Mouse (Mus musculus): ENCODE measurements around the gene Bok. TPM values are rescaled to one million over a fixed set of nuclear protein-coding genes. Genes with fewer than 3 reads are reported as not detected.
A peak's percentile ranks its signal among the peaks of the same experiment; 100 is the strongest.
"Not testable (repeated sequence)": the region's sequence is repeated elsewhere in the genome, so short reads cannot be mapped to it uniquely, and the experiment has no call there.

Bok gene
- polyA plus RNA-seq, 1 experiment from 2014 or later, result 72.1 TPM

DNA sequence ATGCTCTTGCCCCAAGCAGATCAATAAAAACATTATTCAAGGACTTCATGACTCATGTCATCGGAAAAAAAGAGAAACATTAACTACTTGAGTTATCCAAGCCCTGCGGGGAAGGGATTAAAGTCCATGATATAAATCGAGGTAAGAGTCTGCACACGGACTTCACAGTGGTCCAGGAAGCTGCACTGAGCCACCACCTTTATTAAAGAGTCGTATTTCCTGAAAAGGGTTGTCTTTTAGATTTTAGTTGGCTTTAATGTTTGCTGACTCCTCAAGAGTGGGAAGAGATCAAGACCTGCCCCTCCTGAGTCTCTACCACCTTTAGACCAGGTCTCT lies 28.5 kb upstream of the Bok start:
- Histone ChIP-seq H3K4me3 (ENCODE audit: low read length) (no peak overlapping the region), H3K4me2 (replicated peaks; ENCODE audit: low read depth, low read length) (no peak overlapping the region), H3K27ac (ENCODE audit: low read depth, low read length) (no peak overlapping the region), H3K9me3 (ENCODE audit: control insufficient read depth, low read length) (no peaks in the 10 kb centered on the region), H3K4me1 (ENCODE audit: control insufficient read depth, insufficient read depth, low read length) (no peaks in the 10 kb centered on the region), H3K36me3 (ENCODE audit: control insufficient read depth, insufficient read depth, low read length) (no peaks in the 10 kb centered on the region), H3K27me3 (ENCODE audit: control insufficient read depth, insufficient read depth, low read length) (no peaks in the 10 kb centered on the region), H3K9ac (ENCODE audit: low read depth, low read length) (no peak overlapping the region)
- ATAC-seq (ENCODE audit: low FRiP score, low TSS enrichment), result no peak
- 80% methylated on average over 5 of the region's 5 CpGs for WGBS

GRCm38 (mm10) chr1:93658559-93658958 lies 26.9 kb upstream of the Bok start, which contains the start of gene Stk25:
Gene Stk25 (minus strand): TSS chr1:93658659.
- not testable (repeated sequence) for H3K36me3 ChIP-seq (ENCODE audit: control insufficient read depth, insufficient read depth, low read length); H3K4me2 ChIP-seq (replicated peaks; ENCODE audit: low read depth, low read length); H3K27me3 ChIP-seq (ENCODE audit: control insufficient read depth, insufficient read depth, low read length); H3K4me1 ChIP-seq (ENCODE audit: control insufficient read depth, insufficient read depth, low read length); H3K9me3 ChIP-seq (ENCODE audit: control insufficient read depth, low read length); H3K4me3 ChIP-seq (ENCODE audit: low read length); H3K9ac ChIP-seq (ENCODE audit: low read depth, low read length); H3K27ac ChIP-seq (ENCODE audit: low read depth, low read length); ATAC-seq (ENCODE audit: low FRiP score, low TSS enrichment)

GRCm38 (mm10) chr1:93667760-93668400 lies 17.6 kb upstream of the Bok start:
- Histone ChIP-seq H3K9ac (ENCODE audit: low read depth, low read length) (no peak overlapping the region), H3K4me3 (ENCODE audit: low read length) (no peak overlapping the region), H3K36me3 (ENCODE audit: control insufficient read depth, insufficient read depth, low read length) (no peaks in the 10 kb centered on the region), H3K27ac (ENCODE audit: low read depth, low read length) (peak overlapping the region; percentile 82; the same call in 1 of the 2 replicates), H3K4me1 (ENCODE audit: control insufficient read depth, insufficient read depth, low read length) (peaks cover 13% of the 10 kb centered on the region; the same call in 1 of the 2 replicates), H3K9me3 (ENCODE audit: control insufficient read depth, low read length) (no peaks in the 10 kb centered on the region), H3K4me2 (replicated peaks; ENCODE audit: low read depth, low read length) (no peak overlapping the region; the same call in 1 of the 2 replicates), H3K27me3 (ENCODE audit: control insufficient read depth, insufficient read depth, low read length) (no peaks in the 10 kb centered on the region)
- 26% methylated on average over 13 of the region's 13 CpGs for WGBS
- ATAC-seq (ENCODE audit: low FRiP score, low TSS enrichment), result peak; percentile 41

DNA sequence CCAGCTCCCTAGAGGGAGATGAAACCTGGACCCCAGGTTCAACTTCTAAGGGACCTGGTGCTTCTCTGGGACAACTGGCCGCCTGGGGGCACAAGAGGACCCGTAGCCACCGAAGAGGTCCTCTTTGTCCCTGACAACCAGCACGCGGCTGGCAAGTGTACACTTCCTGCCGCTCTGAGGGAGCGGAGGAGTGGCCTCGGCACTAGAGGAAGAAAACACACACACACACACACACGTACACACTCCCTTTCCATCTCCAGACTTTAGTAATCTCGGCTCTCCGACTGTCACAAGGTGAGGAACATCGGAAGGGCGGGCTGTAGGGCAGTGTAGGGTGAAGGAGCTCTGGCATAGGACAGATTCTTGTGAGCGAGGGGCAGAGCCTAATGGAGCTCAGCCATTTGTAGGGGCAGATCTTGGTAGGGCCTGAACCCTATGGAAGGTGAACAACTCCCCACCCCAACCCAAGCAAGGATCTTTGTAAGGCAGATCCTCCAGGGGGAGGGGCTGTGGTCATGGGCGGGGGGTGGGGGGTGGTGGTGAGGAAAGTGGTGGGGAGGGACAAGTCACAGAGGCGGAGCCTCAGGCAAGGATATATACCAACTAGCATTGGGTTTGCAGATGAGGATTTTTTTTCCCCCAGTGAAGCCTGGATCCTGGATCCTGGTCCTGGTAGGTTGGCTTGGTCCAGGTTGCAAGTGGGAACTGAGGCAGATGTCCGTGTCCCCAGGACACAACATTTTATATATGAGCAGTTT lies 16.5 kb upstream of the Bok start:
- 8% methylated on average over 17 of the region's 17 CpGs for WGBS
- H3K27ac ChIP-seq (ENCODE audit: low read depth, low read length), result peak overlapping the region; percentile 82
- peak overlapping the region; percentile 64 for H3K9ac ChIP-seq (ENCODE audit: low read depth, low read length)
- no peaks in the 10 kb centered on the region for H3K36me3 ChIP-seq (ENCODE audit: control insufficient read depth, insufficient read depth, low read length)
- H3K4me1 ChIP-seq (ENCODE audit: control insufficient read depth, insufficient read depth, low read length), result peaks cover 13% of the 10 kb centered on the region; the same call in 1 of the 2 replicates
- H3K9me3 ChIP-seq (ENCODE audit: control insufficient read depth, low read length), result peaks cover 2% of the 10 kb centered on the region; the same call in 1 of the 2 replicates
- H3K4me2 ChIP-seq (replicated peaks; ENCODE audit: low read depth, low read length), result peak overlapping the region; percentile 50
- peak; percentile 88 for ATAC-seq (ENCODE audit: low FRiP score, low TSS enrichment)
- no peaks in the 10 kb centered on the region for H3K27me3 ChIP-seq (ENCODE audit: control insufficient read depth, insufficient read depth, low read length)
- H3K4me3 ChIP-seq (ENCODE audit: low read length), result peak overlapping the region; percentile 33

DNA sequence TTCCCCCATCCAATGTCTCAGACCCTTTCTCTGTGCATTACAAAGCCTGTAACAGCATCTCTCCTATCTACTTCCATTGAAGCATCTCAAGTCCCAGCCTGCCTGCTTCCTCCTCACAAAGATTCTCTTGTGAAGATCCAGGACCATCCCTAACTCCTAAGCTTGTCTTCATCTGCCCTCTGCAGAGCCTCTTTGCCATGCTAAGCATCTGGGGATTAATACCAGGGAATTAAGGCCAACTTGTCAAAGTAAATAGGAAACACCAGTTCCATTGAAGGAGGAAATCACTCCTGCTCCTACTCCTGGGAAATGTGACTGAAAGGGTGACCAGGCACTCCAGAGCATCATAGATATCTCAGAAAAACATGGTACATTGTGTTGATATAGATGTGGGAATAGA lies 15.5 kb upstream of the Bok start:
- Histone ChIP-seq H3K4me3 (ENCODE audit: low read length) (no peak overlapping the region), H3K36me3 (ENCODE audit: control insufficient read depth, insufficient read depth, low read length) (no peaks in the 10 kb centered on the region), H3K27me3 (ENCODE audit: control insufficient read depth, insufficient read depth, low read length) (no peaks in the 10 kb centered on the region), H3K4me1 (ENCODE audit: control insufficient read depth, insufficient read depth, low read length) (peaks cover 13% of the 10 kb centered on the region; the same call in 1 of the 2 replicates), H3K4me2 (replicated peaks; ENCODE audit: low read depth, low read length) (no peak overlapping the region), H3K9me3 (ENCODE audit: control insufficient read depth, low read length) (peaks cover 2% of the 10 kb centered on the region; the same call in 1 of the 2 replicates), H3K27ac (ENCODE audit: low read depth, low read length) (no peak overlapping the region), H3K9ac (ENCODE audit: low read depth, low read length) (no peak overlapping the region)
- ATAC-seq (ENCODE audit: low FRiP score, low TSS enrichment), result no peak

DNA sequence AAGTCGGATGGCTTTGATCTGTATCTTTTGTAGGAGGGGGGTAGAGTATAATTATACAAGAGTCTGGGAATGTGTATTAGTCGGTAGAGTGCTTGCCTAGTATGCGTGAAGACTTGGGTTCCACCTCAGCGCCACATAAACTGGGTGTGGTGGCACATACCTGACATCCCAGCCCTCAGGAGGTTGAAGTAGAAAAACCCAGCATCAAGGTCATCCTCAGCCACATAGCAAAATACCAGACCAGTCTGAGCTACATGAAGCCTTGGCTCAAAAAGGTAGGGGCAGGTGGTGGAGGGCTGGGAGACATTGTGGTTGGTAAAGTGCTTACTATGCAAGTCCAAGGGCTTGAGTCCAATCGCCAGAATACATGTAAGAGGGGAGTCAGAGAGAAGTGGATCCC lies 12.8 kb upstream of the Bok start:
- no peaks in the 10 kb centered on the region for H3K36me3 ChIP-seq (ENCODE audit: control insufficient read depth, insufficient read depth, low read length)
- no peak overlapping the region for H3K4me3 ChIP-seq (ENCODE audit: low read length)
- no peak overlapping the region for H3K4me2 ChIP-seq (replicated peaks; ENCODE audit: low read depth, low read length)
- H3K27ac ChIP-seq (ENCODE audit: low read depth, low read length), result no peak overlapping the region
- H3K4me1 ChIP-seq (ENCODE audit: control insufficient read depth, insufficient read depth, low read length), result peaks cover 13% of the 10 kb centered on the region; the same call in 1 of the 2 replicates
- H3K9ac ChIP-seq (ENCODE audit: low read depth, low read length), result no peak overlapping the region
- ATAC-seq (ENCODE audit: low FRiP score, low TSS enrichment), result no peak
- H3K27me3 ChIP-seq (ENCODE audit: control insufficient read depth, insufficient read depth, low read length), result no peaks in the 10 kb centered on the region
- peaks cover 2% of the 10 kb centered on the region; the same call in 1 of the 2 replicates for H3K9me3 ChIP-seq (ENCODE audit: control insufficient read depth, low read length)
- WGBS, result 72% methylated on average over 5 of the region's 5 CpGs

GRCm38 (mm10) chr1:93678386-93678785 lies 7.1 kb upstream of the Bok start:
- no peaks in the 10 kb centered on the region for H3K4me1 ChIP-seq (ENCODE audit: control insufficient read depth, insufficient read depth, low read length)
- no peak overlapping the region for H3K9ac ChIP-seq (ENCODE audit: low read depth, low read length)
- H3K27ac ChIP-seq (ENCODE audit: low read depth, low read length), result no peak overlapping the region
- no peak for ATAC-seq (ENCODE audit: low FRiP score, low TSS enrichment)
- no peaks in the 10 kb centered on the region for H3K27me3 ChIP-seq (ENCODE audit: control insufficient read depth, insufficient read depth, low read length)
- 81% methylated on average over 2 of the region's 2 CpGs for WGBS
- H3K4me3 ChIP-seq (ENCODE audit: low read length), result no peak overlapping the region
- no peaks in the 10 kb centered on the region for H3K36me3 ChIP-seq (ENCODE audit: control insufficient read depth, insufficient read depth, low read length)
- H3K4me2 ChIP-seq (replicated peaks; ENCODE audit: low read depth, low read length), result no peak overlapping the region
- peaks cover 5% of the 10 kb centered on the region; the same call in 1 of the 2 replicates for H3K9me3 ChIP-seq (ENCODE audit: control insufficient read depth, low read length)

GRCm38 (mm10) chr1:93679889-93680568 lies 5.4 kb upstream of the Bok start:
- H3K4me1 ChIP-seq (ENCODE audit: control insufficient read depth, insufficient read depth, low read length), result no peaks in the 10 kb centered on the region
- H3K36me3 ChIP-seq (ENCODE audit: control insufficient read depth, insufficient read depth, low read length), result no peaks in the 10 kb centered on the region
- peak; percentile 44 for ATAC-seq (ENCODE audit: low FRiP score, low TSS enrichment)
- no peak overlapping the region for H3K4me2 ChIP-seq (replicated peaks; ENCODE audit: low read depth, low read length)
- no peaks in the 10 kb centered on the region for H3K27me3 ChIP-seq (ENCODE audit: control insufficient read depth, insufficient read depth, low read length)
- H3K27ac ChIP-seq (ENCODE audit: low read depth, low read length), result peak overlapping the region; percentile 39; the same call in 1 of the 2 replicates
- no peak overlapping the region for H3K9ac ChIP-seq (ENCODE audit: low read depth, low read length)
- peaks cover 3% of the 10 kb centered on the region; the same call in 1 of the 2 replicates for H3K9me3 ChIP-seq (ENCODE audit: control insufficient read depth, low read length)
- no peak overlapping the region for H3K4me3 ChIP-seq (ENCODE audit: low read length)
- WGBS, result 50% methylated on average over 7 of the region's 7 CpGs
